Mouse (Mus musculus): ENCODE results near the gene Phf5a.
"Not testable (repeated sequence)": the region's sequence is repeated elsewhere in the genome, so short reads cannot be mapped to it uniquely, and the experiment has no call there.

The Phf5a gene

GRCm38 (mm10) chr15:81871604-81872261 lies at the start of gene Phf5a:
TSS of gene Phf5a (minus strand) at chr15:81871911.
- DNase-seq (ENCODE audit: low spot score), result peak; percentile 76

DNA sequence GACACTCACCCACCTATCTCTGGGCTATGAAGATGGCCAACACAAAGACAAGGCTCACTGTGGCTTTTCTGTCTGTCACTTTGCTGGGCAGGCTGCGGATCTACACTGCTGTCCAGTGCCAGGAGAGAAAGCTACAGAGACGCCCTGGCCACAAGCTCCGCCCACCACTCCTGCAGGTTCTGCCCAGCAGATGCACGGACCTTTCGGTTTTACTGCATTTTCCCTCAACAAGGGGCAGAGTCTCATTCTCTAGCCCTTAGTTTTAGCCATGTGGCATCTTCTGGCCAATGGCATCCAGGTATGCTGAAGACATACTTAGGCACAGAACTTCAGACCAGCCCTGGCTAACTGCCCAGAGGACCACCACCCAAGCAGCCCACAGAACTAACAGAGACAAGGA lies 49.5 kb upstream of the Phf5a start:
- DNase-seq (ENCODE audit: low spot score), result no peak

- no peak for DNase-seq (ENCODE audit: low spot score)
These were observed 49.0 kb upstream of the Phf5a start for GRCm38 (mm10) chr15:81920546-81921217.

DNA sequence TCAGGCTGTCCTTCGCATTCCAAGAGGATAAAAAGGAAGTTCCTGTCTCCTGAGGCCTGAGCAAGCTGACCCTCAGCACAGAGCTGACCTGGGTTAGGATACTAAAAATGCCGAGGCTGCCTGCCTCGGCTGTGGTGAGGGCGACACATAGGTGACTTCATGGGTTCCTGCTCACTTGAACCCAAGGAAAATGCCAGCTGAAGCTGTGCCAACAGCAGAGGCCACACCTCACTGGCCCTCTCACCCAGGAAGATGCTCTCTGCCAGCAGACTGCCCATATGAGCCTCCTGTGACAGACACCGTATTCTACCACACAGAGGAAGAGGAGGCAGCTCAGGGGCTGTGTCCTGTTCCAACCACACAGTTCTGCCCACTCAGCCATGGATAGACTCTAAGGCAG lies 47.4 kb upstream of the Phf5a start:
- no peak for DNase-seq (ENCODE audit: low spot score)

DNA sequence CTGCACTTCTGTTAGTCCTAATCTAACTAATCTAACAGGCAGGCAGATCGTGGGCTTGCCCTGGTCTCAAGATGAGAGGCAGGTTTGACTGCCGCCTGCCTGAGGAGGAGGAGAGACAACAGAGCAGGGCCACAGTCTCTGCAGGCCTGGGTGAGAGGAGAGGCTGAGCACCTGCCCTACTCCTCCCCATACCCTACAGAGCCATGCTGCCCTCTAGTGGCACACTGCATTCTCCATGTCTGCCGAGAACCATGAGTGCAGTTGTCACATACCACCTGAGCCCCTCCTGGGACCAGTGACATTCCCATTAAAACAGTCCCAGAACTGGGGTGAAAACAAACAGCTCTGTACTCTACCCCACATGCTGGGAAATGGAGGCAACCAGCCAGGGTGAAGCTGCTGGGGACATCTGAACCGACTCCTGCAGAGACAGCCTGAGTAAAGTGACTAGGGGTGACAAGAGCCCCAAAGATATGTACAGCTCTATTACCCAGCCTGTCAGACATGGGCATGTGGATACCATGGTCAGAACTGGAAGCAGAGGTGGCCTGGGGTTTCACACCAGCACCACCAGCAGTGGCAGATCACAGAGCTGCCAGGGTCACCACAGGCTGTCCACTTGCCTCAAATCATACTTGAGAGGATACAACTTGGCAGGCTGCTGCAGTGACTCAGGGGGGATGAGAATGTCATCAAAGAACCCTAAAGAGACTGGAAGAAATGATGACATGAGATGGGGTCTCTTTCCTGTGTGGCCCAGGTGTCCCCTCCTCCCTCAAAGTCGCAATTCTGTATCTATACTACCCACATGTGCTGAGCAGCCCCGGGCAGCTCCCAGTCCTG lies 46.1 kb upstream of the Phf5a start:
- peak; percentile 65 for DNase-seq (ENCODE audit: low spot score)

GRCm38 (mm10) chr15:81917201-81917600 lies 45.5 kb upstream of the Phf5a start:
- no peak for DNase-seq (ENCODE audit: low spot score)

- DNase-seq (ENCODE audit: low spot score), result no peak
These were observed 44.0 kb upstream of the Phf5a start for GRCm38 (mm10) chr15:81915663-81916062.

DNA sequence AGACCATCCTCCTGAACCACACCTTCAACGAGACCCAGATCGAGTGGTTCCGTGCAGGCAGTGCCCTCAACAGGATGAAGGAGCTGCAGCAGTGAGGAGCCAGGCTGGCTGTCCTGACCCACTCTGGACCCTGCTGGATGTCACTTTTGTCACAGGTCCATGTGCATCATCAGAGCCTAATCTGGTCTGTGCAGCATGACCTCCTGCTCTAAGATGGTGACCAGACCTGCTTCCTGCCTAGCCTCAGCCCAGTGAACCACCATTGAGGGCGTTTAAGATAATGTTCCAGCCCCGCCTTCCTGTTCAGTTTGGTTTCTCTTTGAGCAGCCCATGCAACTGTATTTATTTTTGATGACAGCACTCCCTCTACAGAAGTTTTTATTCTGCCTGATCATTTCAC lies 43.0 kb upstream of the Phf5a start:
- DNase-seq (ENCODE audit: low spot score), result no peak

- DNase-seq (ENCODE audit: low spot score), result no peak
These were observed 40.8 kb upstream of the Phf5a start for GRCm38 (mm10) chr15:81912498-81912897.

DNA sequence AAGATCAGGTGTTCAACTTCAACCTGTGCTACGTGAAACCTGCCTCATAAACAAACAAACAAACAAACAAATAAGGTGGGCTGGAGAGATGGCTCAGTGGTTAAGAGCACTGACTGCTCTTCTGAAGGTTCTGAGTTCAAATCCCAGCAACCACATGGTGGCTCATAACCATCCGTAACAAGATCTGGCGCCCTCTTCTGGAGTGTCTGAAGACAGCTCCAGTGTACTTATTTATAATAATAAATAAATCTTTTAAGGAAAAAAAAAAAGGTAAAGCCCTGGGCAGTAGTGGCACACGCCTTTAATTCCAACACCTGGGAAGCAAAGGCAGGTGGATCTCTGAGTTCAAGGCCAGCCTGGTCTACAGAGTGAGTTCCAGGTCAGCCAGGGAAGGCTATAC lies 37.1 kb upstream of the Phf5a start:
- DNase-seq (ENCODE audit: low spot score), result not testable (repeated sequence)

DNA sequence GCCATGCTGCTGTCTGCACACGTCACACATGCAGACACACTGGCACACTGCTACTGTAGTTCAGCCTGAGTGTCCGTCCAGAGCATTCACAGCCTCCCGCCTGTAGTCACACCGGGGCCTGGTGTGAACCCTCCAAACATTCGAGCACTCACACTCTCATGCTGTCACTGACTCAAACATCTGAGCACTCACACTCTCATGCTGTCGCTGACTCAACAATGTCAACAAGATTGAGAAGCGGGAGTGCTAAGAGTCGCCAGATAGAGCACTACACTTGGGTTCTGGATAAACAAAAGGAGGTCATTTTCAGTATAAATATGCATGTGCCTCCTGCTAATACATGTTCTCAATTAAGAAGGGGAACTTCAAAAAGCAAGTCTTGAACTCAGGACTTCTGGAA lies 36.2 kb upstream of the Phf5a start:
- DNase-seq (ENCODE audit: low spot score), result no peak

DNA sequence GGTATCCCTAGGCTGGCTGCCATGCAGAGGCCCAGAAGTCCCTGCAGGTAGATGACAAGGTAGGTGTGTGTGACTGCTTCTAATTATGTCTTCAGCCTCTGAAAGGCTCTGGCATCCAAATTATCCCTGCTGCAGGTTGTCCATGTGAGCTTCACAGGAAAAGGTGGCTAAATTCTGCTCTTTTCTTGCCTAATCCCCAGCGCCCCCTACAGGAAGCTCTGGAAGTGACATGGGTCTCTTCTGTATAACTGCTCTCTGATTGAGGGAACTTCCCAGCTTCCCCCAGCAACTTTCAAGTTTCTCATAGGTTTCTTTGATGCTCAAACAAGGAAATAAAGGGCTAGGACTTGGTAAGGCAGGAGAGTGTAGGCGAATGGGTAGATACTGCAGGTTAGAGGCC lies 33.2 kb upstream of the Phf5a start:
- peak; percentile 54 for DNase-seq (ENCODE audit: low spot score)

GRCm38 (mm10) chr15:81898751-81899150 lies 27.0 kb upstream of the Phf5a start:
- DNase-seq (ENCODE audit: low spot score), result no peak

- no peak for DNase-seq (ENCODE audit: low spot score)
These were observed 26.0 kb upstream of the Phf5a start for GRCm38 (mm10) chr15:81897607-81898285.

- DNase-seq (ENCODE audit: low spot score), result no peak
These were observed 24.7 kb upstream of the Phf5a start for GRCm38 (mm10) chr15:81896407-81896806.

DNA sequence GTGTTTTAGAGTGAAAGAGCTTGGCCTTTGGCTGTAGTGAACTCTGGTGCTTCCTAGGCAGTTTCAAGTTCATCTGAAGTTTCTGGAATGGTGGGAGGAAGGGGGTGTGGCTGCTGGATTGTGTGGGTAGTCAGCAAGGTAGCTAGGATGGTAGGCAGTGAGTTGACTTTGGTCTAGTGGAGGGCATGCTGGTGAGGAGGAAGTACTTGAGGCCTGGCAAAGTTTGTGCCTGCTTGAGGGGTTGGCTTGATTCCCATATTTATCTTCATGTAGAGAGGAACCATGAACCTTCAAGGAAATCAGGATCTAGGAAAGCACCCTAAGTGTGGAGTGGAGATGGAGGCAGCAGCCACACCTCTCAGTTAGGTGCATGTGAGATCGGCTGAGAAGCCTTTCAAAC lies 22.3 kb upstream of the Phf5a start:
- no peak for DNase-seq (ENCODE audit: low spot score)

DNA sequence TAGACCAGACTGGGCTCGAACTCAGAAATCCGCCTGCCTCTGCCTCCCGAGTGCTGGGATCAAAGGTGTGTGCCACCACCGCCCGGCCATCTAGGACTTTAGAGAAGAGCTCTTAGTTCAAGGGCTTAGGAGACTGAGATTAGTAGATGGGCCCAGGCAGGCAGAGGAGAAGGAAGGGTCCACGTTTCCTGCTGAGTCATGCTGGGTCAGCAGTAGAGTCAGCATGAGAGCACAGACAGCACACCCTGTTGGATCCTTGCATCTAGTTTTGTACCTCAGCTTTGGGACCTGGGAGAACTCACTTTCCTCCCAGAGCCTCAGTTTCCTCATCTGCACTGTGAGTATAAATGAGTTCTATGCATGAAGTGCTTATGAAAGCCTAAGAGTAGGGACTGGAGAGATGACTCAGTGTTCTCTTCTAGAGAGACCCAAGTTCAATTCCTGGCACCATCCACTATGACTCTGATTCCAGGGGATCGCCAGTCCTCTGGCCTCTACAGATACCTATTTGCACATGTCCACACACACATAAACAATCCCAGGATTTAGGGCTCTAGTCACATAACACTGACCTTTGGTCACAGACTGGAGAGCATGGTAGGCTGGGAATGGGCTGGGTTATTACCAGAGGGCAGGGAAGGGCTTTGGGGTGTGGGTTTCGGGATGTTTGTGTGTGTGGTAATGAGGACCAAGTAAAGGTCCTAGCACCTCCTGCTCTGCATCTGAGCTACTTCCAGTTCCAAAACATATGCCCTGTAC lies 20.3 kb upstream of the Phf5a start:
- DNase-seq (ENCODE audit: low spot score), result no peak

- no peak for DNase-seq (ENCODE audit: low spot score)
These were observed 19.6 kb upstream of the Phf5a start for GRCm38 (mm10) chr15:81891140-81891802.

- no peak for DNase-seq (ENCODE audit: low spot score)
These were observed 17.5 kb upstream of the Phf5a start for GRCm38 (mm10) chr15:81889175-81889574.

- DNase-seq (ENCODE audit: low spot score), result no peak
These were observed 15.3 kb upstream of the Phf5a start for GRCm38 (mm10) chr15:81886795-81887550.

All from ovary, postnatal 36 days (tissue).